Mouse (Mus musculus) E14TG2a.4 (cell line): Measurements from ENCODE around the gene Lims1.

Experiments used
- H3K27me3 ChIP-seq: 2 replicates; pipeline ENCODE4 v1.6.1; 2014; ENCODE audit warnings: low read length, control low read depth; ENCODE audit not compliant: insufficient read depth
- H3K36me3 ChIP-seq: 2 replicates; pipeline ENCODE4 v1.6.1; 2014; ENCODE audit warnings: low read length, control low read depth; ENCODE audit not compliant: insufficient read depth
- H3K4me1 ChIP-seq: replicated peaks from 2 replicates; pipeline ENCODE4 v1.6.1; 2014; ENCODE audit warnings: low read depth, low read length, control low read depth
- H3K4me3 ChIP-seq: replicated peaks from 2 replicates; pipeline ENCODE4 v1.5.1; 2014; ENCODE audit warnings: mild to moderate bottlenecking, low read length
- H3K9me3 ChIP-seq: 2 replicates; pipeline ENCODE4 v1.6.1; 2014; ENCODE audit warnings: low read length, control low read depth
- CTCF ChIP-seq: conservative IDR thresholded peaks from 2 replicates; pipeline ENCODE4 v1.5.1; 2014; ENCODE audit warnings: low read length
- NANOG ChIP-seq: IDR thresholded peaks from 2 replicates; pipeline ENCODE4 v1.6.1; 2014; ENCODE audit warnings: borderline replicate concordance, low read length, mixed read lengths
- POU5F1 ChIP-seq: IDR thresholded peaks from 2 replicates; pipeline ENCODE4 v1.6.1; 2014; ENCODE audit warnings: low read length, borderline replicate concordance

Gene Lims1

DNA sequence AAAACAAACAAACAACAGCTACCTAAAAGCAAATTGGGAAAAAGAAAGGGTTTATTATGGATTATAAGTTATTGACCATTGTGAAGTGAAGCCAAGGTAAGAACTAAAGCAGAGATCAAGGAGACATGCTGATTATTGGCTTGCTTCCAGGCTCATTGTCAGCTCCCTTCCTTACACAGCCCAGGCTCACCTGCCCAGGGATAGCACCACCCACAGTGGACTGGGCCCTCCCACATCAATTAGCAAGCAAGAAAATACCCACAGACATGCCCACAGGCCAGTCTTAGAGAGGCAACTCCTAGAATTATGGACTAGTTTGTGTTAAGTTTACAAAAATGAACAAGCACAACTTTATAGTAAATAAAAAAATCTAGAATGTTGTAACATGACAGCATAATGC lies 89.6 kb downstream of the Lims1 start:
- Histone ChIP-seq H3K9me3 (no peaks in the 10 kb centered on the region), H3K4me3 (no peak overlapping the region), H3K4me1 (no peaks in the 10 kb centered on the region), H3K36me3 (peaks cover 86% of the 10 kb centered on the region), H3K27me3 (no peaks in the 10 kb centered on the region)
- TF ChIP-seq POU5F1: no peak
- TF ChIP-seq CTCF: no peak
- TF ChIP-seq NANOG: no peak

DNA sequence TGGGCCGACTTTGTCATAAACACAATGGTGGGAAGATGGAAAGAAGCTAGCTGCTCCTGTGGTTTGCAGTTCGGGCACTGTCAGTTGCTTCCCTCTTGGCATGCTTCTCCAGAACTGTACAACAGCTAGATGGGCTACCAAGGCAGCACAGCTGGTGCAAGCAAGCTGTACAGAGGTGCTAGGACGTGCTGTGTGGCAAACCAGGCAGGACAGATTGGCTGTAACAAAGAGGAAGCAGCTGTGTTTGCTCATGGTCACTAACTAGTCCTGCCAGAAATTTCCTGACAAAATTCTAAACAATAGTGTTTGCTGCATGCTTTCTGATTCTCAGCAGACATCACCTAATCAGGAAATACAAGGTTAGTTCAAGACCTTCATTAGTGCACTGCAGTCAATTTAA lies 93.4 kb downstream of the Lims1 start:
- Histone ChIP-seq H3K27me3 (no peaks in the 10 kb centered on the region), H3K36me3 (peaks cover 70% of the 10 kb centered on the region), H3K4me3 (no peak overlapping the region), H3K4me1 (no peaks in the 10 kb centered on the region), H3K9me3 (no peaks in the 10 kb centered on the region)
- TF ChIP-seq POU5F1 (no peak), CTCF (no peak), NANOG (no peak)

DNA sequence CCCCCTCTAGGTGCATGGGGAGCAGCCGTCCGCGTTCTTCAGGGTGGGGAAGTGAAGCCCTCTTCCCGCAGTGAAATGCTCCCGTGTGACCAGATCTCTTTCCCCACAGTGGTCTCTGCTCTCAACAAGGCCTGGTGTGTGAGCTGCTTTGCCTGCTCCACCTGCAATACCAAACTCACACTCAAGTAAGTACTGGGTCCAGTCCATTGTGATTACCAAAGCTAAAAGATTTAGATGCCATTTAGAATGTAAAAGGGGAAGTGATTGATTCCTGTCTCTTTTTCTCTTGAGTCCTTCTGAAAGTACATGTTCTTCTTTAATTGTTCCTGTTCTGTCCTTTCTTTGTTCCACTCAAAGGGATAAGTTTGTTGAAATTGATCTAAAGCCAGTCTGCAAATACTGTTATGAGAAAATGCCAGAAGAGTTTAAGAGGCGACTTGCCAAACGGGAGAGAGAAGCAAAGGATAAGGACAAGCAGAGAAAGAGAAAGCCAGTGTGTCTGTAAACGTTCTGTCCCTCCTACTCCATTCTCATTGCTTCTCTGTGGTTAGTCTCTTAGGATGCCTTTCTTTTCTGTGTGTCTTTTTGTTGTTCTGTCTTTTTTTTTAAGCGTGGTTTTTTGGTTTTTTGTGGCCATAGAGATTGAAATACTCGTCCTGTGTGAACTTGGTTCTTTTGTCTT lies 95.2 kb downstream of the Lims1 start:
- peaks cover 65% of the 10 kb centered on the region for H3K36me3 ChIP-seq
- H3K27me3 ChIP-seq: no peaks in the 10 kb centered on the region
- H3K4me3 ChIP-seq: no peak overlapping the region
- no peaks in the 10 kb centered on the region for H3K4me1 ChIP-seq
- no peak for TF ChIP-seq POU5F1
- TF ChIP-seq CTCF: no peak
- TF ChIP-seq NANOG: no peak
- H3K9me3 ChIP-seq: no peaks in the 10 kb centered on the region

DNA sequence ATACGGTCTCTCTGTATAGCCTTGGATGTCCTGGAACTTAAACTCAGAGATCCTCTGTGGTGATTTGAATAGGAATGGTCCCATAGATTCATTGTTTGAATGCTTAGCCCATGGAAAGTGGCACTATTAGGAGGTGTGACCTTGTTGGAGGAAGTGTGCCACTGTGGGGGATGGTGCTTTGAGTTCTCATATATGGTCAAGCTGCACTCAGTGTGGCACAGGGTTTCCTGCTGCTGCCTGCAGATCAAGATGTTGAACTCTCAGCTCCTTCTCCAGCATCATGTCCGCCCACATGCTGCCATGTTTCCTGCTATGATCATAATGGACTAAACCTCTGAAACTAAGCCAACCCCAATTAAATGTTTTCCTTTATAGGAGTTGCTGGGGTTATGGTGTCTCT lies 104.7 kb downstream of the Lims1 start:
- no peak overlapping the region for H3K4me3 ChIP-seq
- no peak for TF ChIP-seq CTCF
- TF ChIP-seq NANOG: no peak
- no peak for TF ChIP-seq POU5F1
- no peaks in the 10 kb centered on the region for H3K27me3 ChIP-seq
- H3K9me3 ChIP-seq: no peaks in the 10 kb centered on the region
- peaks cover 16% of the 10 kb centered on the region for H3K36me3 ChIP-seq
- H3K4me1 ChIP-seq: no peaks in the 10 kb centered on the region

DNA sequence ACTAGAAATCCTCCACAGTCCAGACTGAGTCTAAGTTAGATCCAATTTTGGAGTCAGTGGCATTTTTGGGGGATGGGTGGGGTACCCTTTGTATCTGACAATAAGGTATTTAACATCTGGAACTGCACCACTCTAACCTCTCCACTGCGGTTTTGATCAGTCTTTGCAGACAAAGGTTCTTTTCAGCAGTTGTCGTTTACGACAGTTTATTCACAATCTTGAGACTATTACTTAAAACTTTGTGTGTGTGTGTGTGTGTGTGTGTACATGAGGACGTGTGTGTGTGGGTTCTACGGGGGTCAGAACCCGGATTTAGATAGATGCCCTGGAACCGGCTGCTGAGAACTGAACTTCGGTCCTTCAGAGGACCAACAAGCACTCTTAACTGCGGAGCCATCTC lies 122.6 kb downstream of the Lims1 start:
- no peak for TF ChIP-seq NANOG
- no peak for TF ChIP-seq POU5F1
- no peak for TF ChIP-seq CTCF
- Histone ChIP-seq H3K27me3 (peaks cover 6% of the 10 kb centered on the region; the same call in 1 of the 2 replicates), H3K4me3 (peak overlapping the region; percentile 95), H3K4me1 (peaks cover 19% of the 10 kb centered on the region), H3K36me3 (no peaks in the 10 kb centered on the region), H3K9me3 (no peaks in the 10 kb centered on the region)

DNA sequence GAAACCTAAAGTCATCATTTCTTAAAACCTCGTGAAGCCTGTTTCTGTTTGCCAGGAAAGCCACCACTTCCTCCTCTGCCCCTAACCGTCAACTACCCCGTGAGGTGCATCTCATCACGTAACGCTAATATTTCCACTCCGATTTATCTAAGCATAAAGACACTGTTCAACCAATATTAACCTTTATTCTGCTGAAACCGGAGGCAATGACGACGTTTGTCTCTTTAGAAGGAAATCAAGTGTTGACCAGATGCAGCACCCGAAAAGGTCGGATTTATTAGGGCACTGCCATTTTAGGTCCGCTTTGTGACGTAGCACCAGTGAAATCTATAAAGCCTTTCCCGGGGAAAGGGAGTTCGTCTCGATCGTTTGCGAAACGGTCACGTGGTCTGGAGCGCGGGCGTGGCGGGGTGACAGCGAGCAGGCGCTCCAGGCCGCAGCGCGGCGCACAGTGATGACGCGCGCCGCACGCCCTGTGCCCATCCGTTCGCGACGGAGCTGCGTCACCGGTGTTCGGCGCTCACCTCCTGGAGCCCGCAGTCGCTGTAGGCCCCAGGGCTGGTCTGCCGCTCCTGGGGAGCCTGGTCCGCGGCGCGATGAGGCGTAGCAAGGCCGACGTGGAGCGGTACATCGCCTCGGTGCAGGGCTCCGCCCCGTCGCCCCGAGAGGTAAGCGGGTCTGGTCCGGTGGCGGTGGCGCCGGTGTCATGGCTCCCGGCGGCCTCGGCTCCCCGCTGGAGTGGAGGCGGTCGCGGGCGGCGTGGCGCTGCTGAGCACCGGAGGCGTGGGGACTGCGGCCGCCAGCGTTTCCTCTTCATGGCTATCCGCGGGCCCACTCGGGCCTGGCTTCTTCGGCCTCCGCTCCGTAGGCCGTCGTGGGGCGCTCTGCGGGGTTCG lies 123.4 kb downstream of the Lims1 start, which contains the start of gene Ranbp2:
Gene Ranbp2 (plus strand): TSS at position 537 of the 896 bp plus-strand sequence.
- TF ChIP-seq CTCF (no peak), POU5F1 (no peak)
- H3K27me3 ChIP-seq: peaks cover 6% of the 10 kb centered on the region; the same call in 1 of the 2 replicates
- peak within 1 kb of the TSS; percentile 95 for H3K4me3 ChIP-seq
- H3K4me1 ChIP-seq: peaks cover 19% of the 10 kb centered on the region
- H3K9me3 ChIP-seq: no peaks in the 10 kb centered on the region
- no peaks in the 10 kb centered on the region; the same call in 1 of the 2 replicates for H3K36me3 ChIP-seq

DNA sequence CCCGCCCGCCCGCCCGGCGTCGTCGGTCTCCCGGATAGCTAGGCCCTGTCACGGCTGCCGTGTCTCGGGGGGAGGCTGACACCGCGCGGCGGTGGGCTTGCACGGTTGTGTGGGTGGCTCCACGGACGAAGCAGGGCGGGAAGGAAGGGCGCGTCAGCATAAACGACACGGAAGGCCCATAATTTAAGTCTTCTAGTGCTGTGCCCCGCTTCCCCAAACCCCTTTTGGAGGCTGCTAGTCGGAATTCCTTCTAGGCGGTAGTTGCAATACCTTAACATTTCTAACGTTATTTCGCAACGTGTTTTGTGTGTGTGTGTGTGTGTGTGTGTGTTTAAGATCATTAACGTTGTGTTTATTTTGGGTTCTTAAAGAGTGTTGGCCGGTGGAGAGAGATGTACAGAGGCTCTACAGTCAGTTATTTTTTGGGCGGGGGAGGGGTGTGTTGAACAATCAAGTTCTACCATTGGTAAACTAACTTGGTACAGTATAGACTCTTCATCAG lies 124.1 kb downstream of the Lims1 start:
- H3K9me3 ChIP-seq: no peaks in the 10 kb centered on the region
- H3K27me3 ChIP-seq: peaks cover 3% of the 10 kb centered on the region; the same call in 1 of the 2 replicates
- TF ChIP-seq POU5F1: no peak
- TF ChIP-seq NANOG: no peak
- no peak for TF ChIP-seq CTCF
- H3K36me3 ChIP-seq: peaks cover 5% of the 10 kb centered on the region
- peak overlapping the region; percentile 95 for H3K4me3 ChIP-seq
- peaks cover 22% of the 10 kb centered on the region for H3K4me1 ChIP-seq

DNA sequence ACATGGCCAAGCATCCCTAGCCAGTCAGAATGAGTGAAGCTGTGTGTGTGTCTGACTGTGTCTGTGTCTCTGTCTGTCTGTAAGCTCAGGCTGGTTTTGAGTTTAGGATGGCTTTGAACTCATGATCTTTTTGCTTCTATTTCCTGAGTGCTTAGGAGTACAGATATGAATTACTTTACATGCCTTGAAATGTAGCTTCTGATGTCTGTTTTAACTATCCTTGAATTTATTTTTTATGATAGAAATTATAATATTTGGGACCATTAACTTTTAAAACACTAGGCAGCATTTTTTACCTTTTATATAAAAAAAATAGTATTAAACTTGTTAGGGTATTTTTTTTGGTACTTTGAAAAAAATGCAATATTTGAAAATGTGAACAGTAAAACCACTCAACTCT lies 128.3 kb downstream of the Lims1 start:
- TF ChIP-seq CTCF: no peak
- TF ChIP-seq POU5F1: no peak
- TF ChIP-seq NANOG: no peak
- Histone ChIP-seq H3K27me3 (no peaks in the 10 kb centered on the region), H3K4me3 (no peak overlapping the region), H3K9me3 (no peaks in the 10 kb centered on the region), H3K36me3 (peaks cover 40% of the 10 kb centered on the region), H3K4me1 (peaks cover 13% of the 10 kb centered on the region)
